Mouse (Mus musculus): ENCODE results near the gene Col24a1.

Col24a1 gene

DNA sequence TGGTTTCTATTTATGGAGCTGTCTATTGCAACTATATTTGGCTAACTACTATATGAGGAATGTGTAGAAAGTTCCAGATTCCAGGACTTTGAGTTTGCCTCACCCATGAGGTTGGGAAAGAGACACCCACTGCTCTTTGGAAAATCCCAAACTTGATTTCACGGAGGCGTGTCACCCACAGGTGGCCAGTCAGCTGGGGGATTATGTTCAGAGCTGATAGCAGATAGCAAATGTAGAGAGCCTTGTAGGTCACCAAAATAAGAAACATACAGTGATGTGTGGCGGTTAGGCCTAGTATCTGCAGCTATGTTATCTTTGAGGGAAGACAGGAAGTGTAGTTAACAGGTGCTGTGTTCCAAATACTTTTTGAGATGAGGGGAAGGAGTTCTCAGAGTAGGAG, 56.4 kb downstream of the Col24a1 start:
- in situ Hi-C loops (cut with MboI; ENCODE audit: unreplicated experiment in 2 of 2) = no loop called here

DNA sequence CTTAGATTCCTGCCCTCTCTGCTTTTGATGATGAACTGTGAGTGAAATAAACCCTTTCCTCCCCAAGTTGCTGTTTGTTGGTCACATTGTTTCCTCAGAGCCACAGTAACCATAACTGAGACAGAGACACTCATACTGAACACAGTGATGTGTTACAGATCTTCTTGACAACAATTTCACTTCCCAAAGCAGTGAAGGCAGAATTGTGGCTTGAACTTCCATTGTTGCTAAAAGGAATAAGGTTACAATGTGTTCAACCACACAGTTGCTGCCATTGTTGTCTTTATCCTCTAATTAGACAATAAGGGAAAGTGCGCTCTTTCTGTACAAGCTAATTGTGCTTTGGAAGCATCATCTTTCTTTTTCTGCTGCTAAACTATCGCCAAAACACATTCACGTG, 61.7 kb downstream of the Col24a1 start:
- in situ Hi-C loops (cut with MboI; ENCODE audit: unreplicated experiment in 2 of 2) = no loop called here

DNA sequence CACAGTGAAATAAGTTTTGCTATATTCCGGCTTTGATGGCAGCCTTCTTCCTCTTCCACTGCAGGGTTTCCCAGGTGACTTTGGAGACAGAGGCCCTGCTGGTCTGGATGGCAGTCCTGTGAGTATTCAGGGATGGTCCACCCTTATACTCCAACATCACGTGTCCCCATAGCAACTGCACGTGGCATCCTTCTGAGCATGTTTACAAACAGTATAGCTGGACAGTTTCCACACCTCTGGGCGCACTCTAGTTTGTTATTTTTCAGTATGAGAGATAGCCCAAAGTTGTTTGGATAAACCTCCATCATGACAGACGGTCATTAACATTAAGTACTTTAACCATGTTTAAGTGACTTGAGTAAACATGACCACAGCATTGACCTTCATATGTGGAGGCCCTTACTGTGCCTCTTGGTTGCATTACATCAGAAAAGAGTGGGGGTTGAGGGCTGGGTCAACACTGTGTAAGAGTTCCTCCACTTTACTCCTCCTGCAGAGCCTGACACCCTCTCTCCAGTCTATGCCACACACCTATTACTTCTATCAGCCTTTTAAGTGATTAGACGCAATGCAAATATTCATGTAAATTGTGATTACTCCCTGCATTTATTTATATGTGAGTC, 64.7 kb downstream of the Col24a1 start:
- in situ Hi-C loops (cut with MboI; ENCODE audit: unreplicated experiment in 2 of 2) = no loop called here

DNA sequence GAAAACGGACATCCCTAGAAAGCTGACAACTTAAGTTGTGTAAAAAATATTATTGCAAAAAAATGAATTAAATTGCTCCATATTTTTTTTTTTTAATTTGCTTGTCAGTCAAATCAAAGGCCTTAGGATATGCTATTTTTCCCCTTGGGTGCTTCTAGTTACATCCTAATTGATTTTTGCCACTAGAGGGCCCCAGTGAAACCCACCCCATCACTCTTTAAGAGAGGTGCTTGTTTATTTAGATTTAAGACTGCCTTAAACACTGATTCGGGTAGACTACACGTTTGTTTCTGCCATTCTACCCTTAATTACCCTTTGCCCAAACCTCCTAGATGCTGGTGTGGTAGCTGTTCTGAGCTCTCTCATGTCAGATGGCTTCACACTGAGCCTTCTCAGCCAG, 73.0 kb downstream of the Col24a1 start:
- in situ Hi-C loops (cut with MboI; ENCODE audit: unreplicated experiment in 2 of 2) = no loop called here

DNA sequence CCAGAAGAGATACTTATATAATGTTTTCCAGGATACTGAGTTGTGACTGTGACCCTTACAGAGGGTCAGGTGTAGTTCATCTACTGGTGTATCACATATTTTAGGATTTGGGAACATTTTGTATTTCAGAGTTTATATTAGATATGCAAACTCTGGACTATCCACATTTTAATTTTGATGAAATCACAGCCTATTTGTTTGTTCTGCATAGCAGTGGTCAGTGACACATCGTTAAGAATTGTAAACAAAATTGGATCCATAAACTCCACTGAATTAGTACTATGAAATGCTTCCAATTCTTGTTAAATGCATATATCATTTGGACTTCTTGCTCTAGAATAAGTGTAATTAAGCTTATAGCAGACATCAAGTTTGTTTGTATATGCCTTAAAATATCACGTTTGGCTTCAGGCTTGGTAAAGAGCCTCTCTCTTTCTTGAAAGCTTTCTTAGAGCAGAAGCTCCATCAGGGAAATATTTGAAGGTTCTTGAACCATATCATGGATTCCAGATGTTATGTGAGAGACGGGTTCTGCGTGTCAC, 75.0 kb downstream of the Col24a1 start:
- in situ Hi-C loops (cut with MboI; ENCODE audit: unreplicated experiment in 2 of 2) = no loop called here

DNA sequence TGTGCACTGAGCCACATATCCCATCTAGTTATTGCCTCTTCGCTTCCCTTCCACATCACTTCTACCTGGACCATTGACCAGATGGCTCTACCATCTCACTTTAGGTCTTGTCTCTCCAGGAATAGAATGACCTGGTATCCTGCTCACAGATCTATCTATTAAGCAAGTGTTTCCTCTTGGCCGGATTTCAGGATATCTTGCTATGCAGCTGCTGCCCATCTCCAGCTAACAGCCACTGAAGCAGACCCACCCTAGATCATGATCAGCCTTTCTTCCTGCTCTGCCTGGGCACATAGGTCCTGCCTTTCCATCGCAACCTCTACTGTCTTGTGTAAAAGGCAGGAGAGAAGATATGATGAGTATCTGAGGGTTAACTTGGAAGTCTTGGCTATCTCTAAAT, 84.0 kb downstream of the Col24a1 start:
- in situ Hi-C loops (cut with MboI; ENCODE audit: unreplicated experiment in 2 of 2) = no loop called here

DNA sequence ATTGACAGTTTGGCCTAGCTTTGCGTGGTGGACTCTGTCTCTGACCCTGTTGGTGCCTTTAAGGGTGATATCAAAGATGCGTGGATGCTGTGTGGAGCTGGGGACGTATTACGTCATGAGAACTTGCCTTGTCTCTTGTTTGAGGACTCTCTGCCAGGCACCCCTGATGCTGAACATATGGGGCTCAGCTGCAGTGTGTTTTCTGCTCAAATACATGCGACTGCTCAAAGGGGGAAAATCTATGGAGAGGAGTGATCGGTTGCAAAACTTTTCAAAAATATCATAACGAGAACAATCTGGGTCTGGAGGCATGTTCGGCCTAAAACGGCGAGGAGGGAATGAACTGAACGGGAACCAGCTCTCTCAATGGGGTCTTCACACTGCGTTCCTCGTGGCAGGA, 90.8 kb downstream of the Col24a1 start:
- in situ Hi-C loops (cut with MboI; ENCODE audit: unreplicated experiment in 2 of 2) = no loop called here

DNA sequence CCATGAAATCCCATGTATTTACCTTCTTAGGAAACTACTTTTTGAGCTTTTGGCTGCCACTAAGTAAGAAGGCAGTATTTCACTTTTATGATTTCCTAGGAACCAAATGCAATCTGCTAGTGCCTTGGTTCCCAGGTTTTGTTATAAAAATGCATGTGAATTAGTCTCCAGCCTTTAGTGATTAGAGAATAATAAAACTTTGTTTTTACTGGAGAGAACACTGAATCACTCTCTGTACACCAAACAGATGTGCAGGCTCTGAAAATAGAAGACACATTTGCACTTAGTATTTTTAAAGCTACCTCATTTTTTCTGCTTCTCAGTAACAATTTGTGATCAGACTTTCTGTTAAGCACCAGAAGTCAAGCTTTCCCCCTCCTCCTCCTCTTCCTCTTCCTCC, 94.2 kb downstream of the Col24a1 start:
- in situ Hi-C loops (cut with MboI; ENCODE audit: unreplicated experiment in 2 of 2) = no loop called here

DNA sequence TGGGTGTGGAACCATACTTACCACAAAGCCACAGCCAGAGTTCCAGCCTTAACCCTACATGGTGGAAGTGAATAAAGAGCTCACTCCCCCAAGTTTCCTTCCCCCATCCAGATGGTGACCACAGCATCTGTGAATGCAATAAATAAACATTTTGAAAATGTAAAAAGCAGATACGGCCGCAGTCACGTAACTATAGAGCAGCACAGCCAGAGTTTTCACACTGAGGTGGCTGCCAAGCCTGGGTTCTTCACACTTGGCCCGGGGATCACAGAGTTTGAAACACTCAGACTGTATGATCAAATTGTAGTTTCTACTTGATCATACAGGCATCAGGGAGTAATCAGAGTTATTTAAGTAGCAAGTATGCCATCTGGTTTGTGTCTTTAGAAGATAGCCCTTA, 98.4 kb downstream of the Col24a1 start:
- in situ Hi-C loops (cut with MboI; ENCODE audit: unreplicated experiment in 2 of 2) = no loop called here

DNA sequence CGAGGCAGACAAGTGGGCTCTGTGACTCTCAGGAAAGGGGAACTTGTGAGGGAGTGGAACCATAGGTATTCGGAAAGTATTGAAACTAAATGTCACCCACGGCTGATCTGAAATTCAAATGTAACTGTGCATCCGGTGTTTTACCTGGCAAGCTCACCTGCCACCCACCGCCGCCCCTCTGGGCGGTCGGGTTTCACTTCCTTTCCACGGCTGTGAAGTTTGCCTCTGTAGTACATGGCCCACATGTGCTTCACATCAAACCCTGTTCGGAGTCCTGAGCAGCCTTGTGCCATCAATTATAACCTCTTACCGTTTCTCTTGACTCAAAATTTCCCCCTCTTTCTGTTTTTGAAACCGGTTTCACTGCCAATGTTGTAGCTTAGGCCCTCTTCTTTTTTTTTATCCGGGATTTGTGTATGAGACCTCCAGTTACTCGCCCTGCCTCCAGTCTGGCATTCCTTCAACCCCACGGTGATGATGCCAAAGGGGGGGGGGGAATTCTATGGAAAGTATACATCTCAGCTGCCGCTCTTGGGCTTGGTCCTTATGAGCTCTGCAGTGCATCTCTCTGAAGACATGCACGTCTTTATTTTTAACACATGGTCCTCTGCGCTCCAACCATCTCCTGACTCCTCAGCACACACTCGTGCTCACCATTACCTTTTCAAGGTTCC, 99.9 kb downstream of the Col24a1 start:
- in situ Hi-C loops (cut with MboI; ENCODE audit: unreplicated experiment in 2 of 2) = no loop called here

DNA sequence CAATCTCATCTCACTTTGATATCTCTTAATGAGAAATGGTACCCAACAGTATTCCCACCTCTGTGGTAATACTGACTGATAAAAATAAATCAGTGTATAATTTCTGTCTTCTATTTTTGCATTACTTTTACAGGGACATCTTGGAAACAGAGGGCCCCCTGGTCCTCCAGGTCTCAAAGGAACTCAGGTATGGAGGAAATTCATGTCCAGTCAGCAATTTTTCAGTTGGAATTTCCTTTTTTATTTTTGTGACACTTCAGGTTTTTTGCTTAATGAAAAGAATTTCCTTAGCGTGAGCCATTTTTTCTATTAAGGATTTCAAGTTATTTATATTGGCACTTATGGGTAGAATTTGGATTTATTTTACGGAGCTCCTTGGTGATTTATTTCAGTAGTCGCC, 106.9 kb downstream of the Col24a1 start:
- in situ Hi-C loops (cut with MboI; ENCODE audit: unreplicated experiment in 2 of 2) = no loop called here

DNA sequence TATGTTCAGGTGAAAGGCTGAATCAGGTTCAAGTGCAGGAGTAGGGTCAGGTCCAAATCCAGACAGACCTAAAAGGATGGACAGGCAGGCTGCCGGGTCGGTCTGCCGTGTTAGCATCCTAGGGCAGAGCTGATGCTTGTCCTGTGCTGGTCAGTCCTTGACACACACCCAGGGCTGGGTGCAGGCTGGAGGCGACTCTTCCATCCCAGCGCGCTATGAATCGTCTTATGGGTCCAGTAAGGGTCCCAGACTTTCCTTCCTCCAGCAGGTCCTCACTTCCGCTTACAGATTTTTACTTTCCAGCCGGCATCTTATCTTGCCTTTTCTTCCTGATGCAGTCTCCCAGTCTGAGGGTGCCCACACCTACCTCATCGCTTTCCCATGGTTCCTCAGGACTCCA, 110.0 kb downstream of the Col24a1 start:
- in situ Hi-C loops (cut with MboI; ENCODE audit: unreplicated experiment in 2 of 2) = loop anchor here in 1 of 2 experiments (5.0 to 25.0 kb wide), 3 partner anchors 500 to 785 kb away; no protein-coding TSS in a partner anchor

DNA sequence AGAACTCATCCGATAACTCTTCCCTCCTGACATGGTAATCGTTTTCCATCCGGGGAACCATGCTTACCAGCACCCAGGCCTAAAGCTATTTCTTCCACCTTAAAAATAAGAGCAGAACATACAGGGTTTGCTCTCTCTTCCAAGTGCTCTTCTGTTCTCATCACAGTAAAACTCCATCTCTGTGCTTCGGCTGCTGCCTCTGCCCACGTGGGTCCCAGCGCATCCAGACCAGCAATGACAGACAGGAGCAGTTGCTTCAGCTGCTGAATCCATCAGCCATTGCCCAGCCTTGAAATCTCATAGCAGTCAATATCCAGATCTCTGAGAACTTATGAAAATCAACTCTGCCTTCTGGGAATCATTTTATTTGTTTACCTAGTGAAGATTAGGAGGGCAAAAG, 110.7 kb downstream of the Col24a1 start:
- in situ Hi-C loops (cut with MboI; ENCODE audit: unreplicated experiment in 2 of 2) = loop anchor here in 1 of 2 experiments (5.0 to 25.0 kb wide), 3 partner anchors 499 to 784 kb away; no protein-coding TSS in a partner anchor

DNA sequence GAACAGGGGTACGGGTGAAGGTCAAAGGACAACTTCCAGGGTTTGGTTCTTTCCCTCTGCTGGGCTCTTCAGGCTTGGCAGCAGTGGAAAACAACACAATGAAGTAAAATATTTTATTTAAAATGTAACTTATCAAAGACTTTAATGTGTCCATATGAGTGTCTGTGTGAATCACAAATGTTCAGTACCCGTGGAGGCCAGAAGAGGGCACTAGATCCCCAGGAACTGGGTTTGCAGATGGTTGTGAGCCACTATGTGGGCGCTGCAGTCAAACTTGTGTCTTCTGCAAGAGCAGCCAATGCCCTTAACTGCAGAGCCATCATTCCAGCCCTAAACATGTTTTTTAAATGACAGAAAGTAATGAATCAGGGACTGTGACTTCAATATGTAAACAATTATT, 115.8 kb downstream of the Col24a1 start:
- in situ Hi-C loops (cut with MboI; ENCODE audit: unreplicated experiment in 2 of 2) = loop anchor here in 1 of 2 experiments (25.0 kb wide), 2 partner anchors 654 to 779 kb away; no protein-coding TSS in a partner anchor

DNA sequence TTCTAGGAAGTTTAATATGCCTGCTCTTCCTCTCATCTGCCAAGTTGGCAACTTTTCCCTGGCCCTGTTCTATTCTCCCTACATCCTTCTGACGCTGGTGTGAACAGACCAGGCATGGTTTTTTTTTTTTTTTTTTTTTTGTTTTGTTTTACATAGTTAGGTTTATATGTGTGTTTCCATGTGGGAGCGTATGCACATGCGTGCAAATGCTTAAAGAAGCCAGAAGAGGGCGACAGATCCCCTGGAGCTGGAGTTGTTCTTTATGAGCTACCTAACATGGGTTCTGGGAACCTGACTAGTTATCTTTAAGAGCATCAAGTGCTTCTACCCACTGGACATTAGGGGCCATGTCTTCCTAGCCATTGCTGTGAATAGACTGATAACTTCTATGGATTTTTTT, 119.9 kb downstream of the Col24a1 start:
- in situ Hi-C loops (cut with MboI; ENCODE audit: unreplicated experiment in 2 of 2) = loop anchor here (10.0 to 25.0 kb wide), 3 partner anchors 493 to 775 kb away; no protein-coding TSS in a partner anchor

DNA sequence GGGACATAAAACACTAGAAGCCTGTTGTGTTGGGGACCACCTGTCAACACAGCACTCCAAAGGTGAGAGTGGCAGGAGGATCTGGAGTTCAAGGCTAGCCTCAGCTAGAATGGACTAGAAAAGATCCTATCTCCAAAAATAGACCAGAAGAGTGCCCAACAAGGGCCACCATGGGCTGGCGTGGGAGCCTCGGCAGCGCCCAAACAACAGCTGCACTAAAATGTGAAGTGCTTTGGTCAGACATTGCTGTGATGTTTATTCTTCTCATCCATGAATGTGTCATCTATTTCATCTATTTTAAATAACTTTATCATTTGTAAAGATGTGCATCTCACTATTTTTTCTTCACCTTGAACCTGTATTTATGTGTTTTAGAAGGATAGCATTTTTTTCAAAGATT, 122.1 kb downstream of the Col24a1 start:
- in situ Hi-C loops (cut with MboI; ENCODE audit: unreplicated experiment in 2 of 2) = loop anchor here (10.0 to 25.0 kb wide), 3 partner anchors 490 to 773 kb away; no protein-coding TSS in a partner anchor

DNA sequence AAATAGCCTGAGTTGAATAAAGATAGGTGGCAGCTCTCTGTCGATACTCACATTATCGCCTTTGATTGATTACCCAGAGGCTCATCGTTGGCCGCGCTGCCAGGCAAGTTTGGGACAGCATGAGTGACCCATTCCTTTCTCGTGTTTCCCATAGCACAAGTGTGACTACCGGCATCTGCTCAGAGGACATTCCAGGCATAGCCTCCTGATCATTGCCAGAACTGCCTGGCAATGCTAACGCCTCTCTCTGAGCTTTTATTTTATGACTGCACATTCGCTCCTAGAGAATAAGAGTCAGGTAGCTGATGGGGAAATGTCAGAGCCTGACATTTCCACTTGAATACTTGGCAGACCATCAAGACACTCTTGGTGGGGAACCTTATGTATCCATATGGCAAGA, 125.5 kb downstream of the Col24a1 start:
- in situ Hi-C loops (cut with MboI; ENCODE audit: unreplicated experiment in 2 of 2) = loop anchor here (10.0 to 25.0 kb wide), 3 partner anchors 487 to 769 kb away; no protein-coding TSS in a partner anchor

DNA sequence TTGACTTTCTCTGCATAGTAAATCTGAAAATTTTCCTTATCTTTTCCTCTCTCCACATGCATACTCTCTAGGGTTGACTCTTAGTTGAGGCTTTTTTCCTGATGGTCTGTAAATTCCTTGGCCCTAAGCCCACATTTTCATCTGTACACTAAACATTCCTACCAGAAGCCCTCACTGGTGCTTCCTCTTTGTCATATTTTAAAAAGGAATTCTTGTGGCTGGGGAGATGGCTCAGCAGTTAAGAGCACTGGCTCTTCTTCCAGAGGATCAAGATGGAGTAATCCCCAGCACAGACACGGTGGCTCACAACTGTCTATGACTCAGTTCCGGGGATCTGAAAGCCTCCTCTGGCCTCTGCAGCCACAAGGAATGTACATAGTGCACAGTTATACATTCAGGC, 128.1 kb downstream of the Col24a1 start:
- in situ Hi-C loops (cut with MboI; ENCODE audit: unreplicated experiment in 2 of 2) = loop anchor here in 1 of 2 experiments (25.0 kb wide), 2 partner anchors 642 to 767 kb away; no protein-coding TSS in a partner anchor

DNA sequence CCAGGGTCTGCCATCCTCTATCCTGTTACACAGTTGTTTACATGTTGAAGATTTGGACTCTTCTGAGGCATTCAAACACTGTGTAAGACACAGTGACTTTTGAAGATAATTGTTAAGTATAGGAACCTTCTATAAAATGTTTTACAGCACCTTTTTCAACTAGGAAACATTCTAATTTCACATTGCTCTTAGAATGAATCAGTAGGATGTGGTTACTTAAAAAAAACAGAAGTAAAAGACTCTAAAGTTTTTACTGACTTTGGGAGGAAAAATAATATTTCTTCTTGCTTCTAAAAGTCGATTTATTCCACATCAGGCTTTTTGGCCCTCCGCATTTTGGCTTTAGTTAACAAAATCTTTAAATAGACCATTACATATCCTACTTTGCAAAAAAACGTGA, 129.8 kb downstream of the Col24a1 start:
- in situ Hi-C loops (cut with MboI; ENCODE audit: unreplicated experiment in 2 of 2) = loop anchor here in 1 of 2 experiments (25.0 kb wide), 2 partner anchors 640 to 765 kb away; no protein-coding TSS in a partner anchor

DNA sequence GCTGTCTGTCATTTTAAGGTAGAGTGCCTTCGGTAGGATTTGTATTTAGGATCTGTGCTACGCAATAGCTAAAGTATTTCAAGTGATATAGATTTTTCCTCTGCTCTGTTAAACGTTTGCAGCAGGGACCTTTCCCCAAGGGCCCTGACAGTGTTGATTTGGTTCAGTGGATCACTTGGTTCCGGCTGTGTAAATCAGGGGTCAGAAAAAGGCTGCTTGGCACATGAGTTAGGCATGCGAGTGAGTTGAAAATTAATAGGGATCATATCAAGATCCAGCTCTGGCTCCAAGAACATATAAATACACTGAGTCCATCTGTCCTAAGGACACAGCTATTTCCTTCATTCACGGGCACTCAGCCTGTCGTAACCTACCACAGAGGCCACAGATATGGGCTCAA, 146.1 kb downstream of the Col24a1 start:
- in situ Hi-C loops (cut with MboI; ENCODE audit: unreplicated experiment in 2 of 2) = no loop called here

DNA sequence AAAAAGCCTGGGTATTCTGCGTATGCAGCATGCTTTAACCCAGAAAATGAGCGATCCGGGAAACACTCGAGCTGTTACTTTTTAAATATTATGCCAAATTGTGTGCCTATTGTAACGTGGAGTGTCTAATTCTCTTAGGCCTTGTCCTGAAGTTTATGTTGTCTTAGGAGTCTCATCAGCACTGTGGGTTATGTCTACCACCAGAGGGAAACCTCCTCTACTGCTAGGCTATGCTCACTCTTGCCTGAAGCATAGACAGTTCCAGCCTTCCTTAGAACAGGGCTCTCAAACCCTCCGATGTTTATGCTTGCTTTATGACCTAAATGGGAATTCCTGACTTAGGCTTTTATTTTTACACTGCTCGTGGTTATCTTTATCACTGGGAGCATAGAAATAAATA, 146.8 kb downstream of the Col24a1 start:
- in situ Hi-C loops (cut with MboI; ENCODE audit: unreplicated experiment in 2 of 2) = no loop called here

DNA sequence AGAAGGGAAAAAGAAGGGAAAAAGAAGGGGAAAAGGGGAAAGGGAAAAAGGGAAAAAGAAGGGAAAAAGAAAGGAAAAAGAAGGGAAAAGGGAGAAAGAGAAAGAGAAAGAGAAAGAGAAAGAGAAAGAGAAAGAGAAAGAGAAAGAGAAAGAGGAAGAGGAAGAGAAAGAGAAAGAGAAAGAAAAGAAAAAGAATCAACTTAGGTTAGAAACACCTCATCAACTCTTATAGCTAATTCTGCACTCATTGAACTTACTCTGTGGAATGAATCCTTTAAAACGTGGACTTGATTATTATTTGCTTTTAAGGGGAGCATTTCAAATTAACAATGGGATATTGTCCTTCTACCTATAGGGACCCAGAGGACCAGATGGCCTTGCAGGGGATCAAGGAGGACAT, 148.7 kb downstream of the Col24a1 start:
- in situ Hi-C loops (cut with MboI; ENCODE audit: unreplicated experiment in 2 of 2) = no loop called here

All from v-Abl transformed pro-B cells (cell line).